Mouse (Mus musculus) heart, postnatal 0 days (tissue): ENCODE results near the gene Jmjd1c. TPM values are rescaled to one million over a fixed set of nuclear protein-coding genes. Genes with fewer than 3 reads are reported as not detected.
A peak's percentile ranks its signal among the peaks of the same experiment; 100 is the strongest.

Experiments
- ATAC-seq: fragments of 200-750 bp; cut with Nextera tagmentation; 2 replicates; pipeline ENCODE4 v1.8.0; 2017; ENCODE audit warnings: low read depth, moderate number of reproducible peaks, moderate library complexity; ENCODE audit not compliant: insufficient read depth
- DNase-seq: peaks from one replicate; pipeline ENCODE4 v3.0.0-alpha.2; 2016; ENCODE audit warnings: low spot score
- H3K27ac ChIP-seq: fragments of 300-500 bp; sonication (generic); 2 replicates; pipeline ENCODE4 v1.5.1; 2014; ENCODE audit warnings: low read depth, mild to moderate bottlenecking
- H3K27me3 ChIP-seq: fragments of 300-500 bp; sonication (generic); 2 replicates; pipeline ENCODE4 v1.6.1; 2014; ENCODE audit warnings: low read length, mixed read lengths; ENCODE audit not compliant: control insufficient read depth, insufficient read depth
- H3K36me3 ChIP-seq: fragments of 300-500 bp; sonication (generic); replicated peaks from 2 replicates; pipeline ENCODE4 v1.6.1; 2014; ENCODE audit warnings: low read length, mixed read lengths; ENCODE audit not compliant: control insufficient read depth, insufficient read depth
- H3K4me1 ChIP-seq: fragments of 300-500 bp; sonication (generic); 2 replicates; pipeline ENCODE4 v1.6.1; 2014; ENCODE audit warnings: antibody characterized with exemption; ENCODE audit not compliant: control insufficient read depth, insufficient read depth
- H3K4me2 ChIP-seq: fragments of 300-500 bp; sonication (generic); 2 replicates; pipeline ENCODE4 v1.6.1; 2014; ENCODE audit warnings: low read depth, mild to moderate bottlenecking, low read length, moderate library complexity
- H3K4me3 ChIP-seq: fragments of 300-500 bp; sonication (generic); 2 replicates; pipeline ENCODE4 v1.5.1; 2014; ENCODE audit warnings: low read depth, low read length
- H3K9ac ChIP-seq: fragments of 300-500 bp; sonication (generic); replicated peaks from 2 replicates; pipeline ENCODE4 v1.6.1; 2014; ENCODE audit warnings: low read depth, low read length, mixed read lengths
- H3K9me3 ChIP-seq: fragments of 300-500 bp; sonication (generic); replicated peaks from 2 replicates; pipeline ENCODE4 v1.6.1; 2016; ENCODE audit warnings: low read length; ENCODE audit not compliant: control insufficient read depth
- CTCF ChIP-seq: IDR thresholded peaks from 2 replicates; pipeline ENCODE4 v1.5.1; 2016; ENCODE audit warnings: antibody characterized with exemption, control low read depth, low read depth
- EP300 ChIP-seq: IDR thresholded peaks from 2 replicates; pipeline ENCODE4 v1.6.1; 2016; ENCODE audit warnings: antibody characterized with exemption, low read depth
- WGBS: fragments of 180-500 bp; shearing (Covaris S2); extraction: QIAGEN DNeasy Blood & Tissue Kit; methylation state at CpG from one replicate; pipeline ENCODE4 v1.1.7; 2014; 5-methylcytosine and 5-hydroxymethylcytosine counted together
- polyA plus RNA-seq: library from polyadenylated mRNA; unstranded; fragments of >200 nt; fragmentation: Nextera tagmentation; extraction: Ambion mirVana; gene quantifications from 2 replicates; pipeline ENCODE4 v1.2.1, GENCODE M21; 2015
- total RNA-seq: library from RNA; depleted of rRNA; stranded (reverse); fragments of >200 nt; gene quantifications from 2 replicates; pipeline ENCODE4 v1.2.3, GENCODE M21; 2014; ENCODE audit warnings: low replicate concordance

Jmjd1c gene
- total and polyA plus RNA-seq, 2 experiments from 2014 or later: 28.1 to 42.4 TPM

- Histone ChIP-seq H3K27me3 (no peaks in the 10 kb centered on the region), H3K9ac (peak overlapping the region; percentile 73), H3K4me2 (peak overlapping the region; percentile 65), H3K27ac (peak overlapping the region; percentile 96), H3K4me1 (peaks cover 19% of the 10 kb centered on the region), H3K9me3 (no peaks in the 10 kb centered on the region), H3K4me3 (peak overlapping the region; percentile 64), H3K36me3 (peaks cover 3% of the 10 kb centered on the region)
- TF ChIP-seq CTCF (peak; percentile 28; the same call in 1 of the 2 replicates), EP300 (no peak)
- ATAC-seq (peak; percentile 97), DNase-seq (peak; percentile 96)
- WGBS: under 1% methylated on average over 23 of the region's 23 CpGs
These were observed 89.7 kb downstream of the Jmjd1c start for GRCm38 (mm10) chr10:67185491-67186081.

- H3K36me3 ChIP-seq: peaks cover 3% of the 10 kb centered on the region
- H3K27ac ChIP-seq: peak overlapping the region; percentile 96
- TF ChIP-seq CTCF (no peak), EP300 (no peak)
- ATAC-seq (no peak), DNase-seq (no peak)
- peaks cover 19% of the 10 kb centered on the region for H3K4me1 ChIP-seq
- H3K4me2 ChIP-seq: peak overlapping the region; percentile 65
- H3K4me3 ChIP-seq: peak overlapping the region; percentile 64
- H3K9ac ChIP-seq: peak overlapping the region; percentile 73
- H3K9me3 ChIP-seq: no peaks in the 10 kb centered on the region
- H3K27me3 ChIP-seq: no peaks in the 10 kb centered on the region
These were observed 90.6 kb downstream of the Jmjd1c start for GRCm38 (mm10) chr10:67186489-67186888.

- Histone ChIP-seq H3K36me3 (peaks cover 6% of the 10 kb centered on the region), H3K9me3 (no peaks in the 10 kb centered on the region), H3K4me1 (peaks cover 19% of the 10 kb centered on the region), H3K4me2 (peak overlapping the region; percentile 65), H3K4me3 (peak overlapping the region; percentile 64), H3K27ac (peak overlapping the region; percentile 96), H3K9ac (peak overlapping the region; percentile 73), H3K27me3 (no peaks in the 10 kb centered on the region)
- ATAC-seq (no peak), DNase-seq (peak; percentile 61)
- no peak for TF ChIP-seq CTCF
- TF ChIP-seq EP300: no peak
- WGBS: 0% methylated on average over 5 of the region's 5 CpGs
These were observed 91.1 kb downstream of the Jmjd1c start for GRCm38 (mm10) chr10:67187001-67187453.

GRCm38 (mm10) chr10:67187952-67188351 is 92.0 kb downstream of the Jmjd1c start:
- TF ChIP-seq CTCF (no peak), EP300 (no peak)
- no peak for ATAC-seq

GRCm38 (mm10) chr10:67189057-67189456 is 93.1 kb downstream of the Jmjd1c start:
- peak; percentile 32 for DNase-seq
- Histone ChIP-seq H3K4me3 (no peak overlapping the region), H3K27me3 (no peaks in the 10 kb centered on the region), H3K4me1 (peaks cover 19% of the 10 kb centered on the region), H3K27ac (no peak overlapping the region), H3K36me3 (peaks cover 11% of the 10 kb centered on the region), H3K9ac (no peak overlapping the region), H3K9me3 (no peaks in the 10 kb centered on the region), H3K4me2 (peak overlapping the region; percentile 11; the same call in 1 of the 2 replicates)
- TF ChIP-seq CTCF (no peak), EP300 (no peak)
- ATAC-seq: no peak

More at GRCm38 (mm10) chr10:67187952-67188351, 92.0 kb downstream of the Jmjd1c start:
- Histone ChIP-seq H3K27ac (peak overlapping the region; percentile 96), H3K9ac (peak overlapping the region; percentile 73), H3K4me3 (peak overlapping the region; percentile 64), H3K4me1 (peaks cover 19% of the 10 kb centered on the region), H3K36me3 (peaks cover 8% of the 10 kb centered on the region), H3K9me3 (no peaks in the 10 kb centered on the region), H3K4me2 (peak overlapping the region; percentile 65), H3K27me3 (no peaks in the 10 kb centered on the region)
- 70% methylated on average over 2 of the region's 2 CpGs for WGBS
- no peak for DNase-seq

- 66% methylated on average over 1 of the region's 1 CpGs for WGBS
- no peaks in the 10 kb centered on the region for H3K9me3 ChIP-seq
- TF ChIP-seq CTCF: peak; percentile 17; the same call in 1 of the 2 replicates
- TF ChIP-seq EP300: no peak
- H3K27ac ChIP-seq: no peak overlapping the region
- no peak overlapping the region for H3K9ac ChIP-seq
- H3K27me3 ChIP-seq: no peaks in the 10 kb centered on the region
- DNase-seq: no peak
- H3K36me3 ChIP-seq: peaks cover 11% of the 10 kb centered on the region
- no peak for ATAC-seq
- H3K4me1 ChIP-seq: peaks cover 13% of the 10 kb centered on the region
- H3K4me3 ChIP-seq: no peak overlapping the region
- H3K4me2 ChIP-seq: no peak overlapping the region
These were observed 94.3 kb downstream of the Jmjd1c start for GRCm38 (mm10) chr10:67190261-67190660.
